Mouse (Mus musculus) heart, adult 2 months (tissue): ENCODE measurements around the gene Aldh3b3. TPM values are rescaled to one million over a fixed set of nuclear protein-coding genes. Genes with fewer than 3 reads are reported as not detected.
"Not testable (repeated sequence)": the region's sequence is repeated elsewhere in the genome, so short reads cannot be mapped to it uniquely, and the experiment has no call there.

ENCODE experiments used
- DNase-seq, 2 experiments: peaks; one replicate each; pipeline ENCODE4 v3.0.0; 2021
- H3K27ac ChIP-seq: fragments of 200-600 bp; 2 replicates; pipeline ENCODE4 v1.8.1; 2022
- H3K27me3 ChIP-seq: fragments of 200-500 bp; 2 replicates; pipeline ENCODE4 v1.6.1; 2012; ENCODE audit warnings: mild to moderate bottlenecking, low read length, inconsistent platforms, mixed read lengths; ENCODE audit not compliant: control insufficient read depth, insufficient read depth
- H3K36me3 ChIP-seq: fragments of 200-500 bp; 2 replicates; pipeline ENCODE4 v1.6.1; 2012; ENCODE audit warnings: low read length, inconsistent platforms; ENCODE audit not compliant: control insufficient read depth, insufficient read depth
- H3K4me1 ChIP-seq: fragments of 200-500 bp; 2 replicates; pipeline ENCODE4 v1.6.1; 2011; ENCODE audit warnings: low read length; ENCODE audit not compliant: control insufficient read depth, insufficient read depth
- H3K4me3 ChIP-seq: fragments of 200-600 bp; 2 replicates; pipeline ENCODE4 v1.8.1; 2022
- H3K79me2 ChIP-seq: fragments of 200-500 bp; replicated peaks from 2 replicates; pipeline ENCODE4 v1.6.1; 2012; ENCODE audit warnings: mild to moderate bottlenecking, inconsistent platforms, low read length, moderate library complexity, mixed read lengths; ENCODE audit not compliant: control insufficient read depth, insufficient read depth
- H3K9ac ChIP-seq: fragments of 200-500 bp; 2 replicates; pipeline ENCODE4 v1.6.1; 2012; ENCODE audit warnings: low read depth, mild to moderate bottlenecking, control low read depth, inconsistent platforms, low read length, mixed read lengths
- CTCF ChIP-seq: fragments of 200-600 bp; IDR thresholded peaks from 2 replicates; pipeline ENCODE4 v1.8.1; 2022; ENCODE audit warnings: antibody characterized with exemption, mild to moderate bottlenecking, moderate library complexity
- EP300 ChIP-seq: fragments of 200-500 bp; IDR thresholded peaks from 2 replicates; pipeline ENCODE4 v1.6.1; 2011; ENCODE audit warnings: low read depth, low read length, control low read depth; ENCODE audit not compliant: insufficient read depth
- POLR2A ChIP-seq: fragments of 200-500 bp; IDR thresholded peaks from 2 replicates; pipeline ENCODE4 v1.6.1; 2011; ENCODE audit warnings: mild to moderate bottlenecking, low read depth, low read length, control low read depth; ENCODE audit not compliant: insufficient read depth
- WGBS: fragments of 180-500 bp; shearing (Covaris S2); methylation state at CpG from one replicate; pipeline ENCODE4 v1.1.7; 2018; 5-methylcytosine and 5-hydroxymethylcytosine counted together
- intact Hi-C: fragments of 180-260 bp; cut with DNase I; formaldehyde crosslinking; loops from one replicate; pipeline ENCODE4 v1.15.1; 2025
- polyA plus RNA-seq: library from polyadenylated mRNA; depleted of rRNA; stranded (reverse); fragments of >200 nt; gene quantifications from 2 replicates; pipeline ENCODE4 v1.2.3, GENCODE M21; 2012
- total RNA-seq, 2 experiments: library from RNA; stranded (reverse); gene quantifications; 2 replicates each; pipeline ENCODE4 v1.2.3; 2021

The Aldh3b3 gene
- total and polyA plus RNA-seq, 3 experiments: 0.39 to 2.8 (median 0.61) TPM

GRCm38 (mm10) chr19:3972229-3972628 lies 13.8 kb downstream of the Aldh3b3 start, which contains the start of gene Aldh3b2:
Gene Aldh3b2 (plus strand): TSS chr19:3972328.
- Histone ChIP-seq H3K4me1 (no peaks in the 10 kb centered on the region), H3K79me2 (no peaks in the 10 kb centered on the region), H3K36me3 (no peaks in the 10 kb centered on the region), H3K9ac (no peak within 1 kb of the TSS), H3K4me3 (no peak within 1 kb of the TSS), H3K27me3 (no peaks in the 10 kb centered on the region), H3K27ac (no peak within 1 kb of the TSS)
- intact Hi-C loops: no loop called here
- DNase-seq: no peak
- 63% methylated on average over 9 of the region's 9 CpGs for WGBS
- TF ChIP-seq CTCF (no peak), POLR2A (no peak), EP300 (no peak)

GRCm38 (mm10) chr19:3974608-3975007 lies 16.2 kb downstream of the Aldh3b3 start:
- H3K27ac ChIP-seq, H3K27me3 ChIP-seq, H3K9ac ChIP-seq, H3K36me3 ChIP-seq, H3K79me2 ChIP-seq, H3K4me3 ChIP-seq, H3K4me1 ChIP-seq, DNase-seq, intact Hi-C loops: not testable (repeated sequence)
- 81% methylated on average over 6 of the region's 6 CpGs for whole genome bisulfite sequencing

GRCm38 (mm10) chr19:3975866-3976265 lies 17.4 kb downstream of the Aldh3b3 start:
- intact Hi-C loops: no loop called here
- peaks cover 1% of the 10 kb centered on the region; the same call in 1 of the 2 replicates for H3K4me1 ChIP-seq
- no peaks in the 10 kb centered on the region for H3K79me2 ChIP-seq
- no peak overlapping the region for H3K27ac ChIP-seq
- no peaks in the 10 kb centered on the region for H3K27me3 ChIP-seq
- TF ChIP-seq POLR2A: no peak
- TF ChIP-seq EP300: no peak
- no peak for TF ChIP-seq CTCF
- no peak overlapping the region for H3K9ac ChIP-seq
- DNase-seq: no peak
- no peak overlapping the region for H3K4me3 ChIP-seq
- no peaks in the 10 kb centered on the region for H3K36me3 ChIP-seq
- WGBS: 79% methylated on average over 2 of the region's 2 CpGs

GRCm38 (mm10) chr19:3980309-3980708 lies 21.9 kb downstream of the Aldh3b3 start:
- intact Hi-C loops: loop anchor here (1.0 to 10.0 kb wide), 5 partner anchors 34 to 376 kb away; partner anchors contain the start of gene Chka
- WGBS: 11% methylated on average over 4 of the region's 4 CpGs
- peak; percentile 65 to 67 for DNase-seq
- H3K4me3 ChIP-seq: no peak overlapping the region
- TF ChIP-seq CTCF (peak; percentile 93), POLR2A (no peak), EP300 (no peak)
- H3K79me2 ChIP-seq: no peaks in the 10 kb centered on the region
- no peaks in the 10 kb centered on the region for H3K27me3 ChIP-seq
- no peaks in the 10 kb centered on the region for H3K36me3 ChIP-seq
- H3K27ac ChIP-seq: no peak overlapping the region
- H3K4me1 ChIP-seq: peaks cover 10% of the 10 kb centered on the region
- no peak overlapping the region for H3K9ac ChIP-seq

- Histone ChIP-seq H3K79me2 (no peaks in the 10 kb centered on the region), H3K4me3 (no peak overlapping the region), H3K27me3 (no peaks in the 10 kb centered on the region), H3K9ac (no peak overlapping the region), H3K4me1 (peaks cover 15% of the 10 kb centered on the region), H3K36me3 (no peaks in the 10 kb centered on the region), H3K27ac (no peak overlapping the region)
- 70% methylated on average over 9 of the region's 9 CpGs for WGBS
- DNase-seq: no peak
- no peak for TF ChIP-seq POLR2A
- intact Hi-C loops: loop anchor here (1.0 to 10.0 kb wide), 5 partner anchors 35 to 376 kb away; partner anchors contain the start of gene Chka
Measured at GRCm38 (mm10) chr19:3980917-3981316, 22.5 kb downstream of the Aldh3b3 start.

- Histone ChIP-seq H3K9ac (no peak overlapping the region), H3K4me1 (peaks cover 27% of the 10 kb centered on the region), H3K27ac (no peak overlapping the region), H3K4me3 (no peak overlapping the region), H3K27me3 (no peaks in the 10 kb centered on the region), H3K79me2 (no peaks in the 10 kb centered on the region), H3K36me3 (peaks cover 3% of the 10 kb centered on the region; the same call in 1 of the 2 replicates)
- DNase-seq: no peak
- WGBS: 65% methylated on average over 9 of the region's 9 CpGs
- intact Hi-C loops: loop anchor here (5.0 to 10.0 kb wide), 4 partner anchors 131 to 379 kb away; partner anchors contain the start of gene Chka
- TF ChIP-seq POLR2A (no peak), CTCF (no peak), EP300 (no peak)
Measured at GRCm38 (mm10) chr19:3983527-3984200, 25.2 kb downstream of the Aldh3b3 start.
